Mouse (Mus musculus): ENCODE results near the gene Sp3.

Sp3 gene

GRCm38 (mm10) chr2:72980337-72981074 is at the start of gene Sp3:
Gene Sp3, minus strand, starts transcription at chr2:72980446.
- WGBS, result under 1% methylated on average over 64 of the region's 64 CpGs

DNA sequence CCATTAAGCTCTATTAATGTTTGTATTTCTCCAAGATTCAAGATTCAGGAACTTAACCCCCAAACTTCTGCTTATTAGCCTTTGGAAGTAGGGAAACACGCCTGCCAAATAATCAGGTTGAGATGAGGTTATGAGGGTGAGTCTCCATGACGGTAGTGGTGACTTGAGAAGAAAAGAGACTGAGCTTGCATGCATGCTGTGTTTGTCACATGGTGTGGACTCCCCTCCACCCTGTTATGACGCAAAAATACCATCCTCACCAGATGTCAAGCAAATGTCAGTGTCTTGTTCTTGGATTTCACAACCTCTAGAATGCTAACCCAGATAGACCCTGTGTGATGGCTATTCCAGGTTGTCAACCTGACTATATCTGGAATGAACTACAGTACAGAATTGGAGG is 49.6 kb upstream of the Sp3 start:
- WGBS, result 96% methylated on average over 3 of the region's 3 CpGs

DNA sequence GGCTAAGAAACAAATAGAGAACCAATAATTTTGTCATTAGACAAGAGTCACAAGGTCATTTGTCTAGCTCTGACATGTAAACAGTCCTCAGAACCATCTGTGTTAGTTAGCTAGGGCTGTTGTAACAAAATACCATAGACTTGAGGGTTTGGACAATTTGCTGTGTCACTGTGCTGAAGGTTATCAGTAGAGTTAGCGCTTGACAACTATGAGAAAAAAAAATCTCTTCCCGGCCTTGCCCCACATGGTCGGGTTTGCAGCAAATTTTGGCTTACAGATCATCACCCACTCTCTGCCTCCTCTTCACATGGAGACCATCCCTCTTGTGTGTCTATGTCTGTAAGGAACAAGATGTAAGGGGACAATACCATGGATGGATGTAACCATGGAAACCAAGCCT is 47.8 kb upstream of the Sp3 start:
- 94% methylated on average over 3 of the region's 3 CpGs for WGBS

DNA sequence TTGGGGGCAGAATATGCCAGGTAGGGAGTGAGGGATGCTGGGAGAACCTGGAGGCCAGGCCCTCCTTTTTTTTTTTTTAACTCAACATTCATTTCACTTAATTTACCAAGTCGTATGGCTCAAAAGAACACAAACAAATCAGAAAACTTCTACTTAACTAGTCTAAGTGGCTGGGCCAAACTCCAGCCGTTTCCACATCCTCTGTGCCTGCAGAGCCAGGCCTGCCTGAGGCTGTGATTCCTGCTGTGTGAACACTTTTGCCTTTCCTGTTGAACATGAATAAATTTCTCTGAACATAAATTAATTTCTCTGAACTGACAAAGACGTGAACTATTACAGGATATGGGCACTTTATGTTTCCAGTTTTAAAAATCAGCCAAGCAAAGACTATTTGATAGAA is 46.9 kb upstream of the Sp3 start:
- WGBS, result 55% methylated on average over 3 of the region's 3 CpGs

- 72% methylated on average over 6 of the region's 6 CpGs for WGBS
Observed at GRCm38 (mm10) chr2:73023803-73024202, 43.6 kb upstream of the Sp3 start.

GRCm38 (mm10) chr2:73021046-73021445 is 40.8 kb upstream of the Sp3 start:
- 85% methylated on average over 6 of the region's 6 CpGs for whole genome bisulfite sequencing

DNA sequence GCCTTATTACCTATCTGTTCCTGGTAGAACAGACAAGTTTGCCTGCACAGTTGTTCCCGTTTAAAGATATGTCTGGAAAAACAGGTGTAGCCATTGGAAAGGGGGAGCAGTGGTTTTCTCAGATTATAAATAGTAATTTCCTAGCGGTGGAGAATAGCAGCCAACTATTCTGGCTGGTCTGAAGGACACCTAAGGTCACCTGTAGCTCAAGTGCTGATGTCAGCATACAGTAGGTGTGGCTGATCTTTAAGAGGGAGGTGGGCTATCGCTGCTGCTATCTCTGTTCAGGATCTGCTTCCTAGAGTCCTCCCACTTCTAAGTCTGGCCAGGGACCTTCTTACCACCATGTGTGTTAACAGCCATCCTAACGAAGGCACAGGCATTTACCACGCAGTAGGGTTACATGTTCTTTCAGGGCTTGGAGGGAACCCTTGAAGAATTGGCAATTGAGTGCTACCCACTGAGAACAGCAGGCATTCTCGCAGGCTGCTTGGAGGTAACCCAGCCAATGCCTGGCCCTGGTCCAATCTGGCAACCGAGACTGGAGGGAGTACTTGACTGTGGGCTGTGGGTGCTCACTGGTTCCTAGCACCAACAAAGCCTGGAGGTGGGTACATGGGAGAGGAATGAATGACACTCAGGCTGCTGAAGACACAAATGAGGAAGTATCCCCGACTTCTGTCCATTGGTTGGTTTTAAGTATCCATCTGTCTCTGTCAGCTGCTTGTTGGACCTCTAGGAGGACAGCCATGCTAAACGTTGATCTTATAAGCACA is 39.3 kb upstream of the Sp3 start:
- 38% methylated on average over 9 of the region's 9 CpGs for WGBS

DNA sequence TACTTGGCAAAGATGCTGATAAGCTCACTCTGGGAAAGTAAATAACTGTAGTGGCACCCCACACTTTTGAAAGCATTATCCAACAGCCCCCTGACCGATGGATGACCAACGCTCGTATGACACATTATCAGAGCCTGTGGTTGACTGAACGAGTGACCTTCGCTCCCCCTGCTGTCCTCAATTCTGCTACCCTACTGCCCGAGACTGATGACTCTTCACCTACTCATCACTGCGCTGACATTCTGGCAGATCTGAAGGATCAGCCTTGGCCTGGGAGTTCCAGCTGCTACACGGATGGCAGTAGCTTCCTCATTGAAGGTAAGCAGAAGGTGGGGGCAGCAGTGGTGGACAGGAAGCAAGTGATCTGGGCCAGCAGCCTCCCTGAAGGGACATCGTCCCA is 33.8 kb upstream of the Sp3 start:
- WGBS, result 81% methylated on average over 9 of the region's 9 CpGs

DNA sequence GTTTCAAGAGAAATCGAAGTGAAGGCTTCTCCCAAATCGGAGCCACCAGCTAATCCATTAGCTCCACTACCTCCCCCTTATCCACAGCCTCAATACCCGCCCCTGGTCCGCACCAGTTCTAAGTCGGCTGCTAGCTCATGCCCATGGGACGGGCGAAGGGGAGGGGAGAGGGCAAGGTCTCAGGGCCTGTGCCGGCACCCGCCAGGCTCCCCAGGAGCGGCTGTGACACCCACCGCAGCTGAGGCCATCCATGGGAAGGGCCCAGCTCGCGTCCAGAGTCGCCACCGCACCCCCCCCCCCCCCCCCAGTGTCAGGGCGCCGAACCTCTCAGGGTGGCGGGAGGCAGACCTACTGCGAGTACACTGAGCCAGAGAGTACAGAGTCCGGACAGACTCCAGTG is 32.4 kb upstream of the Sp3 start:
- 79% methylated on average over 20 of the region's 20 CpGs for WGBS

GRCm38 (mm10) chr2:73007472-73007871 is 27.2 kb upstream of the Sp3 start:
- 95% methylated on average over 9 of the region's 9 CpGs for WGBS

DNA sequence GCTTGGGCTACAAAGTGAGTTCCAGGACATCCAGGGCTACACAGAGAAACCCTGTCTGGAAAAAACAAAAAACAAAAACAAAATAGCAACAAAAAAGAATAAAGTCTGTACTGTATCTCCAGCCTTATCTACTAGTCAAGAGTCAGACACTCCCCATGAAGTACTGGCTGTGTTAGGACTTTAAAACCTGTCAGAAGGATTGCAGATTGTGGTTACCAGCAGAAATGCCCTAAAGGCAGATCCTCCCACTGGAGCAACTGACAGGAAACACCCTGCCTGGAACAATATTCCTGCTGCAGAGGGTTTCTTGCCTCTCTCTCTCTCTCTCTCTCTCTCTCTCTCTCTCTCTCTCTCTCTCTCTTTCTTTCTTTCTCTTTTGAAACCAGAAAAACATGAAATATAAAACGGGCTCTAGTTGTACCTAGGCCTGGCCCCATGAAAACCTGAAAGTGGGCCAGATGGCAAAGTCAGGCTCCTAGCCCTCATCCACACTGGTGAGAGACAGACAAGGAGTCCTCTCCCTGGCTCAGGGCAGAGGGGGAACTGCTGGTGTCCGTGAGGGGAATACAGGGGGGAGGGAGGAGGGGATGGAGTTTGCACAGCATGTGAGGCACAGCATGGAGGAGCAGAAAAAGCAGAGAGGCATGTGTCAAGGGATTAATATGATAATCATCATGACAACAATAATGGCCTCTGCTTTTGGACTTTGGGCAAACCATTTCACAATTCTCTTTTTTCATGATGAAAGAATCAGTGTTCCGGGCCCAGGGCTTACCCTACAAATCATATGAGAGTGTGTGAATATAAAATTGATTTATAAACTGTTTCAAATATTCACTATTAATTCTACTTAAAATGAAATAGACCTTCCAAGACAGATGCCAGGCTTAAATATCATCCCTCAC is 25.6 kb upstream of the Sp3 start:
- WGBS, result 71% methylated on average over 3 of the region's 3 CpGs

DNA sequence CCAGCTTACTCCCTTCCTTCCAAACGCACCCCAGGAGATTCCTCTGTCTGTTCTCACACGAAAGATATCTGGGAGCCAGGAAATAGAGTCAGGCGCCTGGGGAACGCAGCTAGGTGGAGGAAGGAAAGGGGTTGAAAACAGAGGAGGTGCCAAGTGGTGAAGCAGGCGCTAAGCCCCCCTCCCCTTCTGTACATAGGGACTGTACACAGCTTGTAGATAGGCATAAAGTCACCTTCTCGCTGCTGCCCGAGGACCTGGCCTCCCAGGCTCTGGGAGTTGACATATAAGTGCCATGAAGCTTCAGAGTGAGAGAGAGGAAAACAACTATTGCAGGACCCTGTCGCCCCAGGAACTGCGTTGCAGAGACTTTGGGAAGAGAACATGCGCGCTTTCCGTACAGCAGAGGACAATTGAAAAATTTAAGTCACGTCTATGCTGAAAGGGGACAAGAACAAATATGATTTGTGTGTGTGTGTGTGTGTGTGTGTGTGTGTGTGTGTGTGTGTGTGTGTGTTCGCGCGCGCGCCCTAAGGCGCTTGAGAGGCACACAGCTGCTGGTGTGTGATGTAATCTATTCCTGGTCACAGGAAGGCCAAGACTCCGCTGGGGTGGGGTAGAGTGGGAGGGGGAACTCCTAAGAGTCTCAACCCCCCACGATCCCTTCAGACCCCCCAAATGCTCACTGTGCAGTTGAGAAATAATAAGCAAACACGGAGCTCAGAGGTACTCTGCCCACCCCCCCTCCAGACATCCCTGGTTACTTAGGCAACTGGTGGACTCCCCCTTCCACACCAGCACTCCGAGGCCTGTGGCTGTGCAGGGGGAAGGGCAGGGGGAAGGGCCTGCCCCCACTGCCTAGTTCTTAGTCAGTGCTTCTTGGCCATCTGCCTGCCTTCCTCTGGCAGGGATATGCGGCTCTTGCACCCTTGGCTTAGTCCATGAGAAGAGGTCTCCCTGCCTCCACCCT is 23.8 kb upstream of the Sp3 start:
- WGBS, result 32% methylated on average over 24 of the region's 24 CpGs

DNA sequence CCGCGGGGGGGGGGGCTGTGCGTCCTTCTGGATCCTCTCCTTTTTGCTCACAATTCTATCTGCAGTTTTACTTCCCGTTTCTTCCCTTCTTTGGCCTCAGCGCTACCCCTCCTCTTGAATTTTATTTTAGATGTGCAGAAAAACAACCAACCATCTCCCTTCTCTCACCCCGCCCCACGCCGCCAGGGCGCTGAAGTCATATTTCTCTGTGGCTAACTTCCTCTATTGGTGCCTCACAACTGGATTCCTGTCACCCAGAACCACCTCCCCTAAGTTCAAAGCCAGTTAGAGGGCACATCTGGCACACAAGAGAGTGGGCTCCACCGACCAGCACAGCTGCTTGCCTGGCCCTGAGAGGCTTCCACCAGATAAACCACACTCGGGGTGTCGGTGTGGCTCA is 22.8 kb upstream of the Sp3 start:
- WGBS, result 59% methylated on average over 11 of the region's 12 CpGs

DNA sequence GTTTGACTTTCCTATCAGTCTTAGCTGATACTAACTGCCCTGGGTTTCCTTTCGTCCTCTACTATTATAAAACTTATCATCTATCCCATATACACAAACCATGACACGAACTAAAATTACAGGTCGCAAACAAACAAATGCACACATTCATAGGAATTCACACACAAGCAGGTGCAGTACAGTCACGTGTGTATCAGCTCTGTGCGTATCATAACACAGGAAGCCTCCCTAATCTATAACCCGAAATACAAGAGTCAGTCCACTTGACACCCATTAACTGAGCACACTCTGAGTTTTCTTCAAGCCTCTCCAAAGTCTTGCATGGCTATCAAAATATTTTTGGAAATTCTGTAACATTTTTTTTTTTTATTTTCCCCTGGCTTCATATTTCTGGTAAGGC is 22.2 kb upstream of the Sp3 start:
- WGBS, result 92% methylated on average over 6 of the region's 6 CpGs

DNA sequence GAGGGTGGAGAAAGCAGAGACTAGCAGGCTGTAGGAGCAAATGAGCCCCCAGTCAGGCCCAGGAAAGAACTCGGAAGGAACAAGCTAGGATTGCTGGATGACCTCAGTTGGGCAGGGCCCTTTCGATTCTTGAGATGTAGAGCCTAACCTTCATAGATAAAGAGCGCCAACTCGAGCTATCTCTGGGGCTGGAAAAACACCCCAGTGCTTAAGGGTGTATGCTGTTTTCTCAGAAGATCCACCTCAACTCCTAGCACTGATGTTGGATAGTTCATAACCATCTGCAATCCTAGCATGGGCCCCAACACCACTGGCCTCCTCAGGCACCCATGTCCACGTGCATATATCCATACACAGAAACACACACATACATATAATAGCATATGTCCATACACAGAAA is 21.7 kb upstream of the Sp3 start:
- 92% methylated on average over 5 of the region's 5 CpGs for WGBS

- 92% methylated on average over 8 of the region's 8 CpGs for WGBS
Observed at GRCm38 (mm10) chr2:73000194-73000593, 19.9 kb upstream of the Sp3 start.

DNA sequence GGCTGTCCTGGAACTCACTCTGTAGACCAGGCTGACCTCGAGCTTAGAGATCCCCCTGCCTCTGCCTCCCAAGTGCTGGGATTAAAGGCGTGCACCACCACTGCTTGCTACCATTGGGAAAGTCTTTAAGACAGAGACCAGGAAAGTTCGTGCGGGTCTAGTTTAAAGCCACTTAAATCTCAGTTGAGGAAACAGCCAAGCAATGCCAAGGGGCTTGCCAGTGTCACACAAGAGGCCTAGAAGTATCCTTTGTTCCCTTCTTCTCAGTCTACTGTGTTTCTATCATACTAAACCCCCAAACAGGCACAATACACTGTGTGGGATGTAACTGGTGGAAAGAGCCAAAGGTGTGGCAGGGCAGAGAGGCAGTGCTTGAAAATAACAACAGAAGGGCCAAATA is 17.3 kb upstream of the Sp3 start:
- WGBS, result 94% methylated on average over 4 of the region's 4 CpGs

DNA sequence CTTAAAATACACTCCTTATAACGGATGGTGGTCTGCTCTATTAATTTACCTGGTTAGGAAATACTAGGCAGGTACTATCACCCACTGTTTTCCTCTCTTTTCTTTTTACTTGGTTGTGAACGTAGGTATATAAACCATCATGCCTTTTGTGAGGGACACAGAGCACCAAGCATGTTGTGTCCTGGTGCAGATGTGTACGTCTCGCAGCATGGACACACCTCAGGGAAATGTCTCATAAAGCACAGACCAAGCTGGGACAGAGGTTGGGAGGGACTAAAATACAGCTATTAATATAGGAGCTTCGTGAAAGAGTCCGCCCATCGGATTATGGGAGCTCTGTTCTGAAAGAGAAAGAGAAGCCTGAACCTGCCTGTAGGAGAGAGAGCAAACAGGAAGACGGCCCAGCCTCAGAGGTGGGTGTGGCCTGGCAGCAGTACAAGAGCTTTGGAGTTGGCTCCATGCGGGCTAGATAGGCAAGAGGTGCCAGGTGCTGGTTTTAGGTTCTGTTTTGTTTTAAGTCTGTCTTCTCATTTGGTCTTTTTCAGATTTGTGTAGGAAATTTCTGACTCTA is 16.6 kb upstream of the Sp3 start:
- 62% methylated on average over 9 of the region's 9 CpGs for WGBS

GRCm38 (mm10) chr2:72995346-72996097 is 15.3 kb upstream of the Sp3 start:
- 17% methylated on average over 9 of the region's 9 CpGs for WGBS

DNA sequence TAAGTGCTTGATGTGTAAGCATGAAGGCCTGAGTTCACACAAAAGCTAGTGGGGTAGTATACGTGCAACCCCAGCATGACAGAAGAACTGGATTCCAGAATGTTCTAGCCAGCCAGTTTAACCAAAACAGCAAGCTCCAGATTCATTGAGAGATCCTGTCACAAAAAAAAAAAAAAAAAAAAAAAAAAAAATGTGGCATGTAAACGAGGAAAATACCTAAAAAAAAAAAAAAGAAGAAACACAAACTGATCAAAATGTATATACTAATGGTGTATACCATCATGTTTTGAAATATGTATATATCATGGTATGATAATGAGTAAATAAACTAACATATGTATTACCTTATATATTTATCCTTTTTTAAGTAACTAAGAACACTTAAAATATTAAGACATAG is 13.9 kb upstream of the Sp3 start:
- 60% methylated on average over 2 of the region's 2 CpGs for WGBS
